Mouse (Mus musculus): ENCODE data around the gene Tmbim1.

DNA sequence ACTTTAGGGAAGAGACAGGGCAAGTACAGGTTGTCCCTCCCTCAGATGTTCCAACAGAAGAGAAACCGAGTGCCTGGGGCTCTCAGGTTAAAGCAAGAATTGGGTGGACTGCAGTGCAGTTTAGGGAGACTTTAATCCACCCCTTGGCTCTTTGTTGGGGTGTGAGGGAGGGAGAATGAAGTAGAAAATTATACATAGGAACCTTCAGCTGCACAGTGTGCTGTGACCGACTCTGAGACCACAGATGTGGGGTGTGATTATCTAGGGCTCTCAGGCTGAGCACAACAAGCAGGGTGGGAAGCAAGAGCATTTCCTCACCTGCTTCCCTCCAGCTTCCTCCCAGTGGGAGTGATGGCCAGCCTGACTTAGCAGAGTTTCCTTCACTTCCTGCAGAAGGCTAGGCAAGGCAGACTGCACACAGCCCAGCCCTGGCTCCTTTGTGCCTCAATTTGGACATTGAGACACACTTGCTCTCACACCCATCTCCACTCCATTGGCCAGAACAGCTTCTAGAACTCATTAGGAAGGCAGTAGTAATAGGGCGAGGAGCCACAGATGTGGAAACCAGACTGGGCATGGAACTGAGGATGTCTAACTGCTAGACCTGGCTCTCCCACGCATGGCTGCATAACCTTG lies 25.7 kb upstream of the Tmbim1 start:
- TF ChIP-seq CTCF (IDR thresholded peaks at IDR 0.05) (no peak), EP300 (IDR thresholded peaks at IDR 0.05) (peak; percentile 41; the same call in 1 of the 2 replicates)
